Comparison of ENCODE assay signal across 9 mouse cellular contexts in the genomic region with DNA sequence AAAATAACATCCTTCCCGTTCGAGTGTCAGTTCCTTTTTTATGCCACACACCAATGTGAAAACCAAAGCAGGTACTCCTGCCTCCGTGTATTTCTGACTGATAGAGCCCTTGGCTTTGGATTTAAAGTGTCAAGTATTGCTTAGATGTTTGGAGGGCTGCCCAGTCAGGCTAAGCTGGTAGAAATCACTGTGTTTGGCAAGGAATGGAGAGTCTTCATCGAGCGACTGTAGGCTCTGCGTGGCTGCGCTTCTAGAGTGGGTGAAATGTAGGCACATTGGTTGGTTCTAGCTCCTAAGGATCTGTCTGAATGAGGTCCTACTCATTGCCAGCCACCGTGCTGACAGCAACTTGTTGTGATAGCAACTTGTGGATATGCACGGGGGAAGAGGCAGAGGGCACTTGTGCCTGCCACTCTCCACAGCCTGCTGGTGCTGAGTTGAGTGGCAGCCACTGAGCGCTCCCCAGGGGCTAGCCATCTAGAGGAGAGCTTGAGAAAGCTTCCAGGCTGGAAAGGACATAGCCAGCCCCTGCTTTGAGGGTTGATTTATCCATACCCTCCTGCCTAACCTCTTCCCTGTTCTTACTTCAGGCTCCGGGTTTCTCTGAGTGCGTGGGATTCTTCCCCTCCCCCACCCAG.
DNase-seq lines count a peak whose midpoint lies in the region; ATAC-seq and TF ChIP-seq lines count a peak whose summit lies in the region.
"Had no signal": no experiment of that assay in that cellular context is flagged by ENCODE, and none has a peak within 500 bp of the region (broad histone marks: within the 10 kb centered on the region; RNA-seq: fewer than 3 reads in every experiment).

No protein-coding gene starts in this region.

- H3K36me3 ChIP-seq in lung, embryonic 14.5 days (ENCODE audit: insufficient read depth), result no peaks in the 10 kb centered on the region
- H3K36me3 ChIP-seq in hindbrain, postnatal 0 days (ENCODE audit: insufficient read depth, low read length), result no peaks in the 10 kb centered on the region
- H3K36me3 ChIP-seq in intestine, embryonic 15.5 days, result no peaks in the 10 kb centered on the region
- H3K36me3 ChIP-seq: midbrain, embryonic 10.5 days had no signal

- H3K27ac ChIP-seq in lung, embryonic 14.5 days (ENCODE audit: low read depth), result no peak overlapping the region
- no peak overlapping the region for H3K27ac ChIP-seq in hindbrain, postnatal 0 days
- no peak overlapping the region for H3K27ac ChIP-seq in intestine, embryonic 15.5 days
- H3K27ac ChIP-seq: midbrain, embryonic 10.5 days had no signal

- ATAC-seq in frontal cortex, adult (ENCODE audit: low TSS enrichment), result peak; percentile 85
- no peak for ATAC-seq in lung, embryonic 14.5 days (ENCODE audit: insufficient read depth)
- ATAC-seq in hindbrain, postnatal 0 days, result peak; percentile 65
- ATAC-seq in intestine, embryonic 15.5 days, result no peak

- DNase-seq in frontal cortex, postnatal 25 days (ENCODE audit: low spot score in 2 of 2), result no peak
- peak; percentile 37 for DNase-seq in lung, embryonic 14.5 days
- DNase-seq in lung, postnatal 25 days (ENCODE audit: low spot score), result no peak
- peak; percentile 76 for DNase-seq in brain, embryonic 14.5 days (ENCODE audit: low read depth)
- DNase-seq in hindbrain, postnatal 0 days (ENCODE audit: low spot score), result peak; percentile 71
- DNase-seq in liver, result no peak

- 42% methylated on average over 12 of the region's 12 CpGs for WGBS in lung, embryonic 14.5 days
- WGBS in hindbrain, postnatal 0 days, result 28% methylated on average over 12 of the region's 12 CpGs
- WGBS in intestine, embryonic 15.5 days, result 51% methylated on average over 12 of the region's 12 CpGs

- no peak overlapping the region for H3K4me3 ChIP-seq in lung, embryonic 14.5 days (ENCODE audit: low read depth, low read length)
- no peak overlapping the region for H3K4me3 ChIP-seq in hindbrain, postnatal 0 days (ENCODE audit: low read length)
- no peak overlapping the region for H3K4me3 ChIP-seq in intestine, embryonic 15.5 days (replicated peaks)
- H3K4me3 ChIP-seq: midbrain, embryonic 10.5 days had no signal

- 0 out of 2 replicates have a peak, but pooled peaks cover 6% of the 10 kb centered on the region for H3K4me1 ChIP-seq in lung, embryonic 14.5 days (ENCODE audit: insufficient read depth)
- H3K4me1 ChIP-seq in hindbrain, postnatal 0 days (ENCODE audit: insufficient read depth, low read length), result peaks cover 6% of the 10 kb centered on the region; the same call in 1 of the 2 replicates
- H3K4me1 ChIP-seq in intestine, embryonic 15.5 days (replicated peaks), result no peaks in the 10 kb centered on the region

- TF ChIP-seq CTCF in lung, embryonic 14.5 days (IDR thresholded peaks at IDR 0.05; ENCODE audit: low read depth), result 0 out of 2 replicates have a peak, but pooled peaks have one; percentile 14
- no peak for TF ChIP-seq CTCF in brain, embryonic 14.5 days (IDR thresholded peaks at IDR 0.05; ENCODE audit: borderline replicate concordance, extremely low read depth, insufficient read depth, insufficient read length)
- TF ChIP-seq CTCF in hindbrain, postnatal 0 days (IDR thresholded peaks at IDR 0.05; ENCODE audit: low read depth), result peak; percentile 38

- no peak for TF ChIP-seq POLR2A in brain, embryonic 14.5 days (IDR thresholded peaks at IDR 0.05; ENCODE audit: borderline replicate concordance, extremely low read depth, insufficient read depth, insufficient read length, poor library complexity, severe bottlenecking)

- H3K4me2 ChIP-seq in lung, embryonic 14.5 days, result no peak overlapping the region
- peak overlapping the region; percentile 27; the same call in 1 of the 2 replicates for H3K4me2 ChIP-seq in hindbrain, postnatal 0 days (ENCODE audit: low read depth, low read length)
- H3K4me2 ChIP-seq in intestine, embryonic 15.5 days (replicated peaks), result no peak overlapping the region

- no peak overlapping the region for H3K9ac ChIP-seq in lung, embryonic 14.5 days
- no peak overlapping the region for H3K9ac ChIP-seq in hindbrain, postnatal 0 days (replicated peaks; ENCODE audit: low read length)
- no peak overlapping the region for H3K9ac ChIP-seq in intestine, embryonic 15.5 days

- H3K9me3 ChIP-seq in lung, embryonic 14.5 days (ENCODE audit: low read depth, low read length), result no peaks in the 10 kb centered on the region
- H3K9me3 ChIP-seq in hindbrain, postnatal 0 days (ENCODE audit: low read length), result no peaks in the 10 kb centered on the region
- H3K9me3 ChIP-seq in intestine, embryonic 15.5 days, result no peaks in the 10 kb centered on the region
- H3K9me3 ChIP-seq: midbrain, embryonic 10.5 days had no signal

- H3K27me3 ChIP-seq in lung, embryonic 14.5 days (ENCODE audit: insufficient read depth, low read length), result no peaks in the 10 kb centered on the region
- H3K27me3 ChIP-seq in hindbrain, postnatal 0 days (ENCODE audit: insufficient read depth, low read length), result no peaks in the 10 kb centered on the region
- H3K27me3 ChIP-seq in intestine, embryonic 15.5 days (replicated peaks), result no peaks in the 10 kb centered on the region

Comparison
In these comparisons a context has a peak if more than half of its experiments do, and no peak if none do; other contexts are left out.
1. DNase-seq: peak in lung, embryonic 14.5 days (single experiment), brain, embryonic 14.5 days (single experiment) and hindbrain, postnatal 0 days (single experiment); none in frontal cortex, postnatal 25 days (0 of 2), lung, postnatal 25 days (single experiment) and liver (single experiment).
2. ATAC-seq: peak in frontal cortex, adult (single experiment) and hindbrain, postnatal 0 days (single experiment); none in lung, embryonic 14.5 days (single experiment) and intestine, embryonic 15.5 days (single experiment).